Mouse (Mus musculus): ENCODE results near the gene Smyd3. TPM values are rescaled to one million over a fixed set of nuclear protein-coding genes. Genes with fewer than 3 reads are reported as not detected.

Smyd3 gene
- total RNA-seq, 2 experiments from 2014 or later: 5.1 to 5.8 TPM

GRCm38 (mm10) chr1:179031581-179031980 lies 486.3 kb downstream of the Smyd3 start:
- TF ChIP-seq CTCF (IDR thresholded peaks at IDR 0.05): no peak
- H3K27ac ChIP-seq: no peak overlapping the region
- intact Hi-C loops (cut with DNase I): no loop called here
- H3K4me3 ChIP-seq: no peak overlapping the region
- no peak for DNase-seq

- intact Hi-C loops (cut with DNase I): no loop called here
- no peak for DNase-seq
- Histone ChIP-seq H3K4me3 (no peak overlapping the region), H3K27ac (no peak overlapping the region)
- no peak for TF ChIP-seq CTCF (IDR thresholded peaks at IDR 0.05)
Measured at GRCm38 (mm10) chr1:179026614-179027013, 491.2 kb downstream of the Smyd3 start.

- DNase-seq: no peak
- no peak overlapping the region for H3K27ac ChIP-seq
- intact Hi-C loops (cut with DNase I): no loop called here
- no peak overlapping the region for H3K4me3 ChIP-seq
- TF ChIP-seq CTCF (IDR thresholded peaks at IDR 0.05): no peak
Measured at GRCm38 (mm10) chr1:179025169-179025568, 492.7 kb downstream of the Smyd3 start.

- intact Hi-C loops (cut with DNase I): no loop called here
- no peak for TF ChIP-seq CTCF (IDR thresholded peaks at IDR 0.05)
- no peak overlapping the region for H3K27ac ChIP-seq
- no peak for DNase-seq
- H3K4me3 ChIP-seq: no peak overlapping the region
Measured at GRCm38 (mm10) chr1:179023486-179023885, 494.4 kb downstream of the Smyd3 start.

- H3K4me3 ChIP-seq: no peak overlapping the region
- intact Hi-C loops (cut with DNase I): no loop called here
- TF ChIP-seq CTCF (IDR thresholded peaks at IDR 0.05): no peak
- H3K27ac ChIP-seq: no peak overlapping the region
- no peak for DNase-seq
Measured at GRCm38 (mm10) chr1:179017428-179017827, 500.4 kb downstream of the Smyd3 start.

DNA sequence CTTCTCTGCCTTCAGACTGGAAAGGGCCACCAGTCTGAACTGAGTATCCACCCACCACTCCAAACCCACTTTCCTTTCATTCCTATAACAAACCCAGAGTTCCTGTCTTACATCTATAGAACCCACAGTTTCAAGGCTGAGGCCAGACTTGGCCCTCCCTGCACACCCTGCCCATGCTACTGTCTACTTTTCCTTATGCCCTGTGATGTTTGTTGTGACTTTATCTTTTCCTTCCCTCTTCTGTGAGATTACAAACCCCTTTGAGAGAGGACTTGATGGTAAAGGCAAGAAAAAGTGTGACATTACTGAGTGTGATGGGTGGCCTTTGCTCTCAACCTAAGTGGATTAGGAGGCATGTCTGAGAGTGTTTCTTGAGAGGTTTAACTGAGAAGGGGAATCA lies 504.8 kb downstream of the Smyd3 start:
- TF ChIP-seq CTCF (IDR thresholded peaks at IDR 0.05): no peak
- Histone ChIP-seq H3K4me3 (no peak overlapping the region), H3K27ac (no peak overlapping the region)
- intact Hi-C loops (cut with DNase I): no loop called here
- no peak for DNase-seq

DNA sequence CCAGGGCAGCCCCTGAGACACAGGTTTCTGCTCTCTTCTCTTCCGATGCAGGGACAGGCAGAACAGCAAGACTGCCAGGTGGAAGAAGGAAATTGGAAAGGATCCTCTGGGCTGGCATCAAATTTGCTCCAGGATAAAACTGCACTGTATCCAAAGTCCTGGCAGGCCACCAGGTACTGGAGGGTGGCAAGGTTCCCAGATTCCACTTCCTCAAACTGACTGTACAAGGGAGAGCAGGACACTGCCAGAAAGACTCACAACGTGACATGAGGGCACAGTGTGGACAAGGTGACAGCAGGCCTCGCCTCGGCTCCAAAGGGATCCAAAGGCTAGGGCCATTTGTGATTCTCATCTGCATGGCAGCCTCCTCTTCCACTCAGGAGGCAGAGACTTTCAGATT lies 505.6 kb downstream of the Smyd3 start:
- intact Hi-C loops (cut with DNase I): no loop called here
- H3K27ac ChIP-seq: no peak overlapping the region
- TF ChIP-seq CTCF (IDR thresholded peaks at IDR 0.05): no peak
- DNase-seq: peak; percentile 77
- H3K4me3 ChIP-seq: no peak overlapping the region

DNA sequence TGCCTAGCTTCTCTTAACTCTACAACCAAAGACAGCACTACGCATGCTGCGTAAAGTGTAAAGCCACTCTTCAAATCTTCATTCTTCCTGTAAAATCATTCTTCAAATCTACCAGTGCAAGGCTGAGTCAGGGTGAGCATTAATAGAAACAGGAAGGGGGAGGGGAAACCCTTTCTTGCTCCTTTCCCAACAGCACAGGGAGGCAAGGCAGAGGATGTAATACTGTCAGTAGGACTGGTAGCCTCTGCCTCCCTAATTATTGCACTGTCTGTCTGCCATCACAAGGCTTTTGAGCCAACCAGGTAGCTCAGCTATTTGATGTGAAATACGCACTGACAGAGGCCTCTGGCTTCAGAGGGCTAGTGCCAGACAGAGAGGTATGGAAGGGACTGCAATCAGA lies 507.1 kb downstream of the Smyd3 start:
- intact Hi-C loops (cut with DNase I): no loop called here

GRCm38 (mm10) chr1:179009911-179010310 lies 507.9 kb downstream of the Smyd3 start:
- DNase-seq: no peak
- no peak overlapping the region for H3K27ac ChIP-seq
- TF ChIP-seq CTCF (IDR thresholded peaks at IDR 0.05): no peak
- no peak overlapping the region for H3K4me3 ChIP-seq
- intact Hi-C loops (cut with DNase I): no loop called here

More for the DNA sequence above, 507.1 kb downstream of the Smyd3 start:
- Histone ChIP-seq H3K4me3 (no peak overlapping the region), H3K27ac (no peak overlapping the region)
- DNase-seq: no peak
- no peak for TF ChIP-seq CTCF (IDR thresholded peaks at IDR 0.05)

DNA sequence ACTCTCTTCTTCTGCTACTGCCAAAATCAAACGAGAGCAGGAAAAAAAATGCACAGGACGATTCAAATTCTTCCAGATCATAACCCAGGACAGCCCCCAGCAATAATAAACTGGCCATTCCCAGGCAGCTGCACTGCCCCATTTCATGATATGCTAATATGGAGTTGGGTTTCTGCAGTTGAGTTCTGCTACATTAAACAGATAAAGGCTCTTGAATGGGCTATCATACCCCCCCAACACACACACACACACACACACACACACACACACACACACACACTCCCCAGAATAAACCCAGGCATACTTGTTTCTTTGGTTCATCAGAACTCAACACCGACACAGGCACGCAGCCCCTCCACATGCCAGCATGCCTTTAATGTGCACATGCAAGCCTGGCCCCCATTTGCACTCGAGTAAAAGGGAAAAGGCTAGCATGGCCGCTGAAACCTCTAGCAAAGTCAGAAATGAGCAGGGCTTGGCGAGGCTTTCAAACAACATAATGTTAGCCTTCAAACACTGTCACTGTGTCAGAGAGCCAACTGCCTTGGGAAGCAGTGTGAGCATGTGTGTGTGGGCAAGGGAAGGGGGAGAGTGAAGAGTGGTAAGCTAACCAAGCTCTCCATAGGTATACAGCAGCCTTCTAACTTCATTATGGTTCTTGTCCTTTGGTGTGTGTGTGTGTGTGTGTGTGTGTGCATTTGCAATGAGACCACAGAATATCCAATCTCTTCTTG lies 513.5 kb downstream of the Smyd3 start:
- no peak for DNase-seq
- no peak overlapping the region for H3K27ac ChIP-seq
- intact Hi-C loops (cut with DNase I): no loop called here
- TF ChIP-seq CTCF (IDR thresholded peaks at IDR 0.05): no peak
- no peak overlapping the region for H3K4me3 ChIP-seq

- Histone ChIP-seq H3K4me3 (no peak overlapping the region), H3K27ac (no peak overlapping the region)
- intact Hi-C loops (cut with DNase I): no loop called here
- DNase-seq: no peak
- no peak for TF ChIP-seq CTCF (IDR thresholded peaks at IDR 0.05)
Measured at GRCm38 (mm10) chr1:179003406-179004132, 514.3 kb downstream of the Smyd3 start.

GRCm38 (mm10) chr1:178999876-179000528 lies 517.8 kb downstream of the Smyd3 start:
- intact Hi-C loops (cut with DNase I): no loop called here

DNA sequence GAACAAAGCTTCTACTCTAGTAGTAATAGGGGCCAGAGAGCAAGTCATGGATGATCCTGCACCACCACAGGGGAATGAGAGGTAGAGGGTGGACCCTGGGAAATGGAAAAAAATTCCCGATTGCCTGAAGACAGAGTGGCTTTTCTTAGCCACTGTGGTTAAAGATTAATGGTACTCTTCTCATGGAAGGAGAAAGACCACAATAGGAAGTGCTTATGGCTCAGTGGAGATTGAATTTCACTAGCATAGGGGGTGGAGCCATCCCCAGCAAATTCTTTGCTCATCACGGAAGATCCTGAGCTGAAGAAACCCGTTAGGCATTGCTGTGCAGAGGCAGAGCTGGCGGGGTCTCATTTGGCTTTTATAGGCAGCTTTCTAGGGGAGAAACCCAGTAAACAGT lies 520.0 kb downstream of the Smyd3 start:
- no peak overlapping the region for H3K4me3 ChIP-seq
- intact Hi-C loops (cut with DNase I): no loop called here
- no peak overlapping the region for H3K27ac ChIP-seq
- no peak for TF ChIP-seq CTCF (IDR thresholded peaks at IDR 0.05)
- DNase-seq: no peak

More at GRCm38 (mm10) chr1:178999876-179000528, 517.8 kb downstream of the Smyd3 start:
- Histone ChIP-seq H3K27ac (no peak overlapping the region), H3K4me3 (no peak overlapping the region)
- TF ChIP-seq CTCF (IDR thresholded peaks at IDR 0.05): no peak
- no peak for DNase-seq

Measured in gastrocnemius, adult 2 months (tissue).